Mouse (Mus musculus) spleen, adult 2 months (tissue): ENCODE data around the gene Zmynd8.

Source experiments
- CTCF ChIP-seq: fragments of 200-500 bp; IDR thresholded peaks from 2 replicates; pipeline ENCODE4 v1.5.1; 2011; ENCODE audit warnings: mild to moderate bottlenecking, inconsistent platforms; ENCODE audit not compliant: insufficient read depth, insufficient read length, insufficient replicate concordance; ENCODE audit errors: extremely low read depth
- POLR2A ChIP-seq: fragments of 200-500 bp; IDR thresholded peaks from 2 replicates; pipeline ENCODE4 v1.6.1; 2011; ENCODE audit warnings: low read depth, low read length, inconsistent platforms

DNA sequence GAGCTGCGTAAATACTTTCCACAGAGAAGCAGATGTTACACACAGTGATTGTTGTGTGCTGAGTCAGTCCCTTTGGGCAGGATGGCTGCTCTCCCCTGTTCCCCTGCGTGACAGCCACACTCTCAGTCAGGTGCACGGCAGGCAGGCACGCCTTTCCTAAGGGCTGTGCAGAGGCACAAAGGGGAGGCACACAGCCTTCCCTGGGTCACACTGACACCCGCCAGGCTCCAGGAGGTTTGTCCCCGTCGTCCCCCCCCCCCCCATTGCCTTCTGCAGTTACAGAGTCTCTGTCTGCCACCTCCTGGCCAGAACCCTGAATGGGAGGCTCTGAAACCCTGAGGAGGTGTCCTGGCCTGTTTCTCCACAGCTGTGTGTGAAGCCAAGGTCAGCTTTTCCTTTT is 147.7 kb downstream of the Zmynd8 start:
- TF ChIP-seq CTCF (no peak), POLR2A (no peak)
